Mouse (Mus musculus) thymus, adult 2 months (tissue): ENCODE results near the gene Pnpla1. TPM values are rescaled to one million over a fixed set of nuclear protein-coding genes. Genes with fewer than 3 reads are reported as not detected.
A peak's percentile ranks its signal among the peaks of the same experiment; 100 is the strongest.

ENCODE experiments used
- DNase-seq: peaks from one replicate; pipeline ENCODE4 v3.0.0; 2021
- H3K27ac ChIP-seq: fragments of 200-500 bp; 2 replicates; pipeline ENCODE4 v1.5.1; 2012; ENCODE audit warnings: low read length, control low read depth; ENCODE audit not compliant: control insufficient read depth, insufficient read depth
- H3K27me3 ChIP-seq: fragments of 200-500 bp; 2 replicates; pipeline ENCODE4 v1.6.1; 2012; ENCODE audit warnings: mild to moderate bottlenecking, low read length, moderate library complexity, mixed read lengths; ENCODE audit not compliant: control insufficient read depth, insufficient read depth
- H3K36me3 ChIP-seq: fragments of 200-500 bp; 2 replicates; pipeline ENCODE4 v1.6.1; 2012; ENCODE audit warnings: mild to moderate bottlenecking, low read length, moderate library complexity; ENCODE audit not compliant: control insufficient read depth, insufficient read depth
- H3K4me1 ChIP-seq: fragments of 200-500 bp; replicated peaks from 2 replicates; pipeline ENCODE4 v1.6.1; 2012; ENCODE audit warnings: low read length; ENCODE audit not compliant: control insufficient read depth, insufficient read depth
- H3K4me3 ChIP-seq: fragments of 200-500 bp; 2 replicates; pipeline ENCODE4 v1.5.1; 2012; ENCODE audit warnings: mild to moderate bottlenecking, low read length, control low read depth, moderate library complexity; ENCODE audit not compliant: control insufficient read depth, insufficient read depth
- CTCF ChIP-seq: fragments of 200-500 bp; IDR thresholded peaks from 2 replicates; pipeline ENCODE4 v1.5.1; 2012; ENCODE audit warnings: mild to moderate bottlenecking, control low read depth, low read length, moderate library complexity, borderline replicate concordance; ENCODE audit not compliant: control insufficient read depth, poor library complexity, insufficient read depth; ENCODE audit errors: extremely low read depth
- POLR2A ChIP-seq: fragments of 200-500 bp; IDR thresholded peaks from 2 replicates; pipeline ENCODE4 v1.6.1; 2012; ENCODE audit warnings: mild to moderate bottlenecking, low read length, control low read depth, moderate library complexity; ENCODE audit not compliant: control insufficient read depth, poor library complexity, insufficient read depth; ENCODE audit errors: extremely low read depth
- WGBS: fragments of 180-500 bp; shearing (Covaris S2); methylation state at CpG from one replicate; pipeline ENCODE4 v1.1.7; 2018; 5-methylcytosine and 5-hydroxymethylcytosine counted together
- polyA plus RNA-seq: library from polyadenylated mRNA; depleted of rRNA; stranded (reverse); fragments of >200 nt; gene quantifications from 2 replicates; pipeline ENCODE4 v1.2.3, GENCODE M21; 2012

The Pnpla1 gene
- polyA plus RNA-seq, 1 experiment = 0.26 TPM

- TF ChIP-seq CTCF (no peak), POLR2A (no peak)
- WGBS = 90% methylated on average over 7 of the region's 7 CpGs
- no peak overlapping the region for H3K27ac ChIP-seq
Measured at GRCm38 (mm10) chr17:28872322-28872721, 14.1 kb downstream of the Pnpla1 start.

GRCm38 (mm10) chr17:28874216-28874615, 16.0 kb downstream of the Pnpla1 start:
- 92% methylated on average over 4 of the region's 4 CpGs for WGBS
- Histone ChIP-seq H3K27ac (no peak overlapping the region), H3K27me3 (no peaks in the 10 kb centered on the region), H3K4me1 (no peaks in the 10 kb centered on the region; the same call in 1 of the 2 replicates), H3K36me3 (no peaks in the 10 kb centered on the region), H3K4me3 (no peak overlapping the region)
- TF ChIP-seq CTCF (no peak), POLR2A (no peak)
- DNase-seq = no peak

More at GRCm38 (mm10) chr17:28872322-28872721, 14.1 kb downstream of the Pnpla1 start:
- Histone ChIP-seq H3K4me1 (no peaks in the 10 kb centered on the region; the same call in 1 of the 2 replicates), H3K27me3 (no peaks in the 10 kb centered on the region), H3K4me3 (no peak overlapping the region), H3K36me3 (no peaks in the 10 kb centered on the region)
- no peak for DNase-seq

GRCm38 (mm10) chr17:28874825-28875224, 16.6 kb downstream of the Pnpla1 start:
- H3K36me3 ChIP-seq = no peaks in the 10 kb centered on the region
- H3K27ac ChIP-seq = no peak overlapping the region
- TF ChIP-seq CTCF = no peak
- TF ChIP-seq POLR2A = no peak
- no peak overlapping the region for H3K4me3 ChIP-seq
- H3K27me3 ChIP-seq = no peaks in the 10 kb centered on the region
- WGBS = 60% methylated on average over 7 of the region's 7 CpGs
- DNase-seq = no peak
- no peaks in the 10 kb centered on the region; the same call in 1 of the 2 replicates for H3K4me1 ChIP-seq

- DNase-seq = no peak
- no peak for TF ChIP-seq CTCF
- no peak for TF ChIP-seq POLR2A
- no peaks in the 10 kb centered on the region for H3K27me3 ChIP-seq
Measured at GRCm38 (mm10) chr17:28875316-28875715, 17.1 kb downstream of the Pnpla1 start.

GRCm38 (mm10) chr17:28876331-28876730, 18.1 kb downstream of the Pnpla1 start:
- H3K27me3 ChIP-seq = no peaks in the 10 kb centered on the region
- H3K36me3 ChIP-seq = no peaks in the 10 kb centered on the region
- 89% methylated on average over 5 of the region's 5 CpGs for WGBS
- no peak for DNase-seq
- no peak overlapping the region for H3K4me3 ChIP-seq
- no peaks in the 10 kb centered on the region; the same call in 1 of the 2 replicates for H3K4me1 ChIP-seq
- TF ChIP-seq CTCF (no peak), POLR2A (no peak)
- H3K27ac ChIP-seq = no peak overlapping the region

More at GRCm38 (mm10) chr17:28875316-28875715, 17.1 kb downstream of the Pnpla1 start:
- H3K27ac ChIP-seq = no peak overlapping the region
- no peaks in the 10 kb centered on the region; the same call in 1 of the 2 replicates for H3K4me1 ChIP-seq
- no peak overlapping the region for H3K4me3 ChIP-seq
- H3K36me3 ChIP-seq = no peaks in the 10 kb centered on the region
- 96% methylated on average over 8 of the region's 8 CpGs for WGBS

GRCm38 (mm10) chr17:28876821-28877220, 18.6 kb downstream of the Pnpla1 start:
- 26% methylated on average over 19 of the region's 19 CpGs for WGBS
- Histone ChIP-seq H3K27me3 (no peaks in the 10 kb centered on the region), H3K4me3 (no peak overlapping the region), H3K27ac (no peak overlapping the region), H3K4me1 (no peaks in the 10 kb centered on the region; the same call in 1 of the 2 replicates), H3K36me3 (no peaks in the 10 kb centered on the region)
- DNase-seq = peak; percentile 26
- TF ChIP-seq POLR2A = no peak
- peak; percentile 66; the same call in 1 of the 2 replicates for TF ChIP-seq CTCF
